ENCODE assay signal across 8 mouse cellular contexts in the genomic region with DNA sequence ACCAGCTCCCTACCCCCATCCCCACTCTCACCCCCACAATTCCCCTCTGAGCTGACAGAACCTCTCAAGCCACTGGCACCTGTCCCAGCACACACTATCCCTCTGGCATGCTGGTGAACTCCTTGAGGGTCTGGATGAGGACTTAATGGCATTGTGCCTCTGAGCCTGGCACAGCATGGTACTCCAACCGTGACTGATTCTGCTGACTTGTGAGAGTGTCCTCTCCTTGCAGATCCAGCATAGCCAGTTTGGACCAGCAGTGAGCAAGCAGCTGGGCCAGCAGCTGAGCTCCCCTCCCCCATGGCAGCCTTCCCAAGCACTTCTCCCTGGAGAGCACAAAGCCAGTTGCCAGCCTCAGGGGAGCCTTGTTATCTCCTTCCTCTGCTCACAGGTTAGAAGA. TPM values are rescaled to one million over a fixed set of nuclear protein-coding genes. Genes with fewer than 3 reads are reported as not detected.
A peak's percentile ranks its signal among the peaks of the same experiment; 100 is the strongest.
DNase-seq lines count a peak whose midpoint lies in the region; ATAC-seq and TF ChIP-seq lines count a peak whose summit lies in the region.

No protein-coding gene starts in this region.

- no peaks in the 10 kb centered on the region for H3K27me3 ChIP-seq in liver, postnatal 0 days (ENCODE audit: insufficient read depth, low read length)
- no peaks in the 10 kb centered on the region for H3K27me3 ChIP-seq in liver, embryonic 11.5 days (replicated peaks; ENCODE audit: control insufficient read depth, insufficient read depth, low read length)
- no peaks in the 10 kb centered on the region for H3K27me3 ChIP-seq in forebrain, embryonic 15.5 days
- no peaks in the 10 kb centered on the region for H3K27me3 ChIP-seq in midbrain, embryonic 15.5 days (replicated peaks)

- no peak overlapping the region for H3K9ac ChIP-seq in liver, postnatal 0 days (replicated peaks)
- H3K9ac ChIP-seq in liver, embryonic 11.5 days (ENCODE audit: low read depth, low read length): no peak overlapping the region
- H3K9ac ChIP-seq in forebrain, embryonic 15.5 days (replicated peaks): no peak overlapping the region
- H3K9ac ChIP-seq in midbrain, embryonic 15.5 days: no peak overlapping the region

- no peak overlapping the region for H3K4me2 ChIP-seq in liver, postnatal 0 days (ENCODE audit: low read depth, low read length)
- H3K4me2 ChIP-seq in liver, embryonic 11.5 days: no peak overlapping the region
- no peak overlapping the region for H3K4me2 ChIP-seq in forebrain, embryonic 15.5 days (replicated peaks)
- no peak overlapping the region for H3K4me2 ChIP-seq in midbrain, embryonic 15.5 days

- peaks cover 26% of the 10 kb centered on the region for H3K4me1 ChIP-seq in liver, postnatal 0 days (ENCODE audit: insufficient read depth)
- H3K4me1 ChIP-seq in liver, embryonic 11.5 days (replicated peaks; ENCODE audit: control insufficient read depth, insufficient read depth, low read length): peaks cover 12% of the 10 kb centered on the region
- peaks cover 10% of the 10 kb centered on the region for H3K4me1 ChIP-seq in forebrain, embryonic 15.5 days
- peaks cover 8% of the 10 kb centered on the region for H3K4me1 ChIP-seq in midbrain, embryonic 15.5 days

- peak; percentile 38 for DNase-seq in liver, postnatal 0 days
- DNase-seq in liver, embryonic 11.5 days (ENCODE audit: low spot score): no peak
- peak; percentile 70 to 83 for DNase-seq in heart, postnatal 14 days
- DNase-seq in layer of hippocampus, postnatal 10 days (ENCODE audit: low spot score in 2 of 2): peak; percentile 71 to 74
- DNase-seq in urinary bladder, postnatal 4 days (ENCODE audit: low spot score in 2 of 2): peak; percentile 37 to 63

- no peak for TF ChIP-seq CTCF in liver, postnatal 0 days (IDR thresholded peaks at IDR 0.05; ENCODE audit: low read depth)

- H3K36me3 ChIP-seq in liver, postnatal 0 days (replicated peaks; ENCODE audit: insufficient read depth, low read length): no peaks in the 10 kb centered on the region
- no peaks in the 10 kb centered on the region for H3K36me3 ChIP-seq in liver, embryonic 11.5 days (ENCODE audit: control insufficient read depth, insufficient read depth, low read length)
- H3K36me3 ChIP-seq in forebrain, embryonic 15.5 days: no peaks in the 10 kb centered on the region
- H3K36me3 ChIP-seq in midbrain, embryonic 15.5 days (replicated peaks): no peaks in the 10 kb centered on the region

- no peak overlapping the region for H3K27ac ChIP-seq in liver, postnatal 0 days (ENCODE audit: low read depth)
- H3K27ac ChIP-seq in liver, embryonic 11.5 days (ENCODE audit: low read depth, low read length): no peak overlapping the region
- H3K27ac ChIP-seq in forebrain, embryonic 15.5 days (replicated peaks): no peak overlapping the region
- no peak overlapping the region for H3K27ac ChIP-seq in midbrain, embryonic 15.5 days

- no peak for TF ChIP-seq EP300 in liver, postnatal 0 days (IDR thresholded peaks at IDR 0.05; ENCODE audit: low read depth)

- intact Hi-C loops in heart, postnatal 14 days (cut with DNase I): no loop called here

- H3K4me3 ChIP-seq in liver, postnatal 0 days (ENCODE audit: low read depth, low read length): no peak overlapping the region
- H3K4me3 ChIP-seq in liver, embryonic 11.5 days (ENCODE audit: low read depth, low read length): no peak overlapping the region
- H3K4me3 ChIP-seq in forebrain, embryonic 15.5 days: no peak overlapping the region
- H3K4me3 ChIP-seq in midbrain, embryonic 15.5 days: no peak overlapping the region

- 54% methylated on average over 1 of the region's 1 CpGs for WGBS in liver, postnatal 0 days (ENCODE audit: insufficient replicate concordance)
- WGBS in liver, embryonic 11.5 days: 32% methylated on average over 1 of the region's 1 CpGs
- WGBS in forebrain, embryonic 15.5 days: 7% methylated on average over 1 of the region's 1 CpGs
- 17% methylated on average over 1 of the region's 1 CpGs for WGBS in midbrain, embryonic 15.5 days

- H3K9me3 ChIP-seq in liver, postnatal 0 days (ENCODE audit: low read length): no peaks in the 10 kb centered on the region
- no peaks in the 10 kb centered on the region for H3K9me3 ChIP-seq in liver, embryonic 11.5 days (ENCODE audit: control insufficient read depth, low read length)
- H3K9me3 ChIP-seq in forebrain, embryonic 15.5 days: no peaks in the 10 kb centered on the region
- no peaks in the 10 kb centered on the region for H3K9me3 ChIP-seq in midbrain, embryonic 15.5 days

- ATAC-seq in liver, postnatal 0 days: no peak
- no peak for ATAC-seq in liver, embryonic 11.5 days (replicated peaks; ENCODE audit: low FRiP score)
- peak; percentile 48; the same call in 1 of the 2 replicates for ATAC-seq in forebrain, embryonic 15.5 days (replicated peaks)
- peak; percentile 52; the same call in 1 of the 2 replicates for ATAC-seq in midbrain, embryonic 15.5 days (replicated peaks)
- ATAC-seq in CD4-positive, CD25-positive, alpha-beta regulatory T cell, adult 4 months: no peak

RNA-seq across cellular contexts. Expression of a gene that starts 32.3 kb away (rescaled TPM):
- 27.1 and 30.7 TPM in 2 replicates for polyA plus RNA-seq in liver, postnatal 0 days (2015; fragmentation: Nextera tagmentation; extraction: Ambion mirVana)
- polyA plus RNA-seq in liver, embryonic 11.5 days (2014; fragmentation: Nextera tagmentation; extraction: Ambion mirVana): 32.4 and 39.9 TPM in 2 replicates
- 10.5 and 10.6 TPM in 2 replicates for polyA plus RNA-seq in forebrain, embryonic 15.5 days (2015; fragmentation: Nextera tagmentation; extraction: Ambion mirVana)
- total RNA-seq in heart, postnatal 14 days (2021): 100 to 1,000 TPM; 116 to 118 TPM
- 10 to 100 TPM; 56.0 to 59.1 TPM for total RNA-seq in layer of hippocampus, postnatal 10 days (2021)
- polyA plus RNA-seq in midbrain, embryonic 15.5 days (2015; fragmentation: Nextera tagmentation; extraction: Ambion mirVana): 8.3 and 9.4 TPM in 2 replicates
- polyA plus RNA-seq in CD4-positive, CD25-positive, alpha-beta regulatory T cell, adult 4 months (2017; shearing (Covaris generic)): 10 to 100 TPM; 44.5 to 70.5 TPM

Comparison
In these comparisons a context has a peak if more than half of its experiments do, and no peak if none do; other contexts are left out.
1. ATAC-seq: peak in forebrain, embryonic 15.5 days (single experiment) and midbrain, embryonic 15.5 days (single experiment); none in liver, postnatal 0 days (single experiment), liver, embryonic 11.5 days (single experiment) and CD4-positive, CD25-positive, alpha-beta regulatory T cell, adult 4 months (single experiment).